ENCODE assay signal across 8 mouse cellular contexts in genomic region chr6:89360709-89361417, GRCm38 (mm10). TPM values are rescaled to one million over a fixed set of nuclear protein-coding genes. Genes with fewer than 3 reads are reported as not detected.
DNase-seq lines count a peak whose midpoint lies in the region; ATAC-seq lines count a peak whose summit lies in the region.

No protein-coding gene starts in this region.

- 57% methylated on average over 8 of the region's 8 CpGs for WGBS in forebrain, embryonic 14.5 days
- 44% methylated on average over 8 of the region's 8 CpGs for WGBS in liver, embryonic 15.5 days (ENCODE audit: insufficient replicate concordance)

- H3K27me3 ChIP-seq in forebrain, embryonic 14.5 days (replicated peaks; ENCODE audit: control insufficient read depth, insufficient read depth, low read length): no peaks in the 10 kb centered on the region
- H3K27me3 ChIP-seq in liver, embryonic 15.5 days: peaks cover 45% of the 10 kb centered on the region

- H3K27ac ChIP-seq in forebrain, embryonic 14.5 days (ENCODE audit: low read depth, low read length): peak overlapping the region; percentile 79; the same call in 1 of the 2 replicates
- no peak overlapping the region for H3K27ac ChIP-seq in liver, embryonic 15.5 days (replicated peaks)

- H3K4me2 ChIP-seq in forebrain, embryonic 14.5 days (ENCODE audit: low read length): peak overlapping the region; percentile 87
- peak overlapping the region; percentile 89 for H3K4me2 ChIP-seq in liver, embryonic 15.5 days

- peak overlapping the region; percentile 97 for H3K4me3 ChIP-seq in forebrain, embryonic 14.5 days (ENCODE audit: low read depth, low read length)
- peak overlapping the region; percentile 67 for H3K4me3 ChIP-seq in liver, embryonic 15.5 days (replicated peaks)

- ATAC-seq in forebrain, embryonic 14.5 days: no peak
- no peak for ATAC-seq in liver, embryonic 15.5 days (ENCODE audit: insufficient read depth)
- ATAC-seq in CD4-positive, CD25-positive, alpha-beta regulatory T cell, adult 4 months: no peak

- peaks cover 16% of the 10 kb centered on the region for H3K36me3 ChIP-seq in forebrain, embryonic 14.5 days (ENCODE audit: control insufficient read depth, insufficient read depth, low read length)
- H3K36me3 ChIP-seq in liver, embryonic 15.5 days (replicated peaks): no peaks in the 10 kb centered on the region

- H3K9ac ChIP-seq in forebrain, embryonic 14.5 days (ENCODE audit: low read length): peak overlapping the region; percentile 98
- 0 out of 2 replicates have a peak overlapping the region, but pooled peaks have one; percentile 4 for H3K9ac ChIP-seq in liver, embryonic 15.5 days

- no peaks in the 10 kb centered on the region for H3K9me3 ChIP-seq in forebrain, embryonic 14.5 days (replicated peaks; ENCODE audit: control insufficient read depth, low read length)
- no peaks in the 10 kb centered on the region for H3K9me3 ChIP-seq in liver, embryonic 15.5 days (replicated peaks)

- peak; percentile 58 for DNase-seq in cerebellum, adult 11-12 months
- DNase-seq in cerebellum, adult 9-10 months: no peak
- peak; percentile 58 for DNase-seq in 3T3-L1 (ENCODE audit: low read depth, low spot score)
- no peak for DNase-seq in forebrain, embryonic 14.5 days (ENCODE audit: low spot score)
- no peak for DNase-seq in urinary bladder, postnatal 4 days (ENCODE audit: low spot score in 2 of 2)
- no peak for DNase-seq in left cerebral cortex, adult 11 months (ENCODE audit: low spot score)

- H3K4me1 ChIP-seq in forebrain, embryonic 14.5 days (ENCODE audit: control insufficient read depth, insufficient read depth, low read length): peaks cover 25% of the 10 kb centered on the region
- H3K4me1 ChIP-seq in liver, embryonic 15.5 days (replicated peaks): peaks cover 36% of the 10 kb centered on the region

RNA-seq across cellular contexts. Expression of gene Plxna1, which starts 1.6 kb away (rescaled TPM):
- polyA plus RNA-seq in forebrain, embryonic 14.5 days (2014; fragmentation: Nextera tagmentation; extraction: Ambion mirVana): 26.8 and 31.9 TPM in 2 replicates
- 1.8 and 2.2 TPM in 2 replicates for polyA plus RNA-seq in liver, embryonic 15.5 days (2015; fragmentation: Nextera tagmentation; extraction: Ambion mirVana)
- polyA plus RNA-seq in CD4-positive, CD25-positive, alpha-beta regulatory T cell, adult 4 months (2017; shearing (Covaris generic)): 1 to 10 TPM in 1 of 2 experiments, under 1 TPM in 1; 0.90 to 1.8 TPM

Comparison
In these comparisons a context has a peak if more than half of its experiments do, and no peak if none do; other contexts are left out.
1. DNase-seq: peak in cerebellum, adult 11-12 months (single experiment) and 3T3-L1 (single experiment); none in cerebellum, adult 9-10 months (single experiment), forebrain, embryonic 14.5 days (single experiment), urinary bladder, postnatal 4 days (0 of 2) and left cerebral cortex, adult 11 months (single experiment).